Mouse (Mus musculus) gastrocnemius, adult 18-20 months (tissue): ENCODE measurements around the gene Col6a3. TPM values are rescaled to one million over a fixed set of nuclear protein-coding genes. Genes with fewer than 3 reads are reported as not detected.

Experiments used
- DNase-seq: peaks from one replicate; pipeline ENCODE4 v3.0.0; 2021; ENCODE audit warnings: low spot score
- total RNA-seq, 2 experiments: library from RNA; stranded (reverse); gene quantifications; 2 replicates each; pipeline ENCODE4 v1.2.3; 2021

Gene Col6a3
- total RNA-seq, 2 experiments from 2014 or later: 24.8 to 30.5 TPM

GRCm38 (mm10) chr1:90797276-90797891, 46.4 kb downstream of the Col6a3 start:
- DNase-seq: peak; percentile 69

GRCm38 (mm10) chr1:90793368-90793767, 50.4 kb downstream of the Col6a3 start:
- DNase-seq: no peak

GRCm38 (mm10) chr1:90790925-90791324, 52.8 kb downstream of the Col6a3 start:
- DNase-seq: no peak

- peak; percentile 14 for DNase-seq
Measured at GRCm38 (mm10) chr1:90789506-90789905, 54.3 kb downstream of the Col6a3 start.

- DNase-seq: no peak
Measured at GRCm38 (mm10) chr1:90780446-90780845, 63.3 kb downstream of the Col6a3 start.

- no peak for DNase-seq
Measured at GRCm38 (mm10) chr1:90779072-90779471, 64.7 kb downstream of the Col6a3 start.

- DNase-seq: peak; percentile 73
Measured at GRCm38 (mm10) chr1:90775477-90776241, 68.1 kb downstream of the Col6a3 start.

- no peak for DNase-seq
Measured at GRCm38 (mm10) chr1:90771172-90771571, 72.6 kb downstream of the Col6a3 start.

GRCm38 (mm10) chr1:90770027-90770426, 73.7 kb downstream of the Col6a3 start:
- no peak for DNase-seq

GRCm38 (mm10) chr1:90769301-90769700, 74.5 kb downstream of the Col6a3 start:
- no peak for DNase-seq

GRCm38 (mm10) chr1:90758091-90758673, 85.6 kb downstream of the Col6a3 start:
- DNase-seq: no peak

- DNase-seq: peak; percentile 56
Measured at GRCm38 (mm10) chr1:90753869-90754563, 89.8 kb downstream of the Col6a3 start.

GRCm38 (mm10) chr1:90751221-90751620, 92.5 kb downstream of the Col6a3 start:
- DNase-seq: no peak

- DNase-seq: peak; percentile 71
Measured at GRCm38 (mm10) chr1:90750169-90750568, 93.6 kb downstream of the Col6a3 start.

- no peak for DNase-seq
Measured at GRCm38 (mm10) chr1:90748544-90748943, 95.2 kb downstream of the Col6a3 start.

- DNase-seq: peak; percentile 62
Measured at GRCm38 (mm10) chr1:90743941-90744386, 99.8 kb downstream of the Col6a3 start.

- DNase-seq: no peak
Measured at GRCm38 (mm10) chr1:90743445-90743844, 100.3 kb downstream of the Col6a3 start.

- DNase-seq: no peak
Measured at GRCm38 (mm10) chr1:90742641-90743040, 101.1 kb downstream of the Col6a3 start.

- no peak for DNase-seq
Measured at GRCm38 (mm10) chr1:90740216-90741170, 103.3 kb downstream of the Col6a3 start.

GRCm38 (mm10) chr1:90738913-90739312, 104.9 kb downstream of the Col6a3 start:
- no peak for DNase-seq

GRCm38 (mm10) chr1:90729466-90729865, 114.3 kb downstream of the Col6a3 start:
- no peak for DNase-seq
